Mouse (Mus musculus): ENCODE data around the gene Casp9. TPM values are rescaled to one million over a fixed set of nuclear protein-coding genes. Genes with fewer than 3 reads are reported as not detected.
A peak's percentile ranks its signal among the peaks of the same experiment; 100 is the strongest.

The Casp9 gene
- total RNA-seq, 1 experiment: 6.1 TPM

DNA sequence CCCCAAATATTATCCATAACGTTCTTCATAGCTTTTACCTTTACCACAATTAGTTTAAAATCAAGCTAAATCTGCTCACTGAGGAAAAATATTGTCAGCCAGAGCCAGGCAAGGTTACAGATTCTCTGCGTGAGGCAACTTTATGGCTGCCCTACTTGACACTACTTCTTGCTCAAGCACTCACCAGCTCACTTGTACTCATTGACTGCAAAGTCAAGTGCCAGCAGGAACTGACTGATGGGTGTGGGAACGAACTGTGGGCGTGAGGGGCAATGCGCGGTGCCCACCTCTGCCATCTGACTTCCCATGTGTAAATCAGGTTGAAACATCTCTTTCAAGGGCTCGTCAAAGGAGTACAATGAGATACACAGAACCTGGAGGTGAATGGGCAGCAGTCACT, 6.0 kb upstream of the Casp9 start:
- H3K27ac ChIP-seq (ENCODE audit: insufficient read depth, low read depth, low read length, poor library complexity, severe bottlenecking): no peak overlapping the region
- H3K9ac ChIP-seq (ENCODE audit: insufficient read depth, low read depth, low read length, poor library complexity, severe bottlenecking): no peak overlapping the region
- peaks cover 2% of the 10 kb centered on the region; the same call in 1 of the 2 replicates for H3K36me3 ChIP-seq (ENCODE audit: control insufficient read depth, insufficient read depth, low read length, poor library complexity, severe bottlenecking)
- no peak for TF ChIP-seq MAFK (IDR thresholded peaks at IDR 0.05; ENCODE audit: insufficient read depth, low read depth, low read length)
- TF ChIP-seq ZC3H11A (IDR thresholded peaks at IDR 0.05; ENCODE audit: borderline replicate concordance, low read depth, low read length): no peak
- no peak for TF ChIP-seq HCFC1 (IDR thresholded peaks at IDR 0.05; ENCODE audit: borderline replicate concordance, insufficient read depth, low read length)
- DNase-seq (ENCODE audit: low read depth, low spot score): no peak
- H3K9me3 ChIP-seq (ENCODE audit: control insufficient read depth, insufficient read depth, low read depth, low read length): no peaks in the 10 kb centered on the region
- in situ Hi-C loops (cut with MboI; ENCODE audit: low sequenced_read_pairs in 2 of 2, unreplicated experiment in 2 of 2): no loop called here
- peaks cover 0 to 2% of the 10 kb centered on the region in 2 experiments; a peak in 1 of 4 replicates for H3K4me1 ChIP-seq (ENCODE audit: control insufficient read depth in 2 of 2, insufficient read depth in 2 of 2, low read length in 2 of 2, poor library complexity in 1 of 2)
- H3K4me3 ChIP-seq (ENCODE audit: insufficient read depth in 1 of 2, low read depth in 1 of 2, low read length in 2 of 2, poor library complexity in 1 of 2, severe bottlenecking in 1 of 2): no peak overlapping the region

- in situ Hi-C loops (cut with MboI; ENCODE audit: low sequenced_read_pairs in 2 of 2, unreplicated experiment in 2 of 2): no loop called here
- no peak for DNase-seq (ENCODE audit: low read depth, low spot score)
- no peak for TF ChIP-seq ZNF384 (IDR thresholded peaks at IDR 0.05; ENCODE audit: low read depth, low read length)
- no peak for TF ChIP-seq MAFK (IDR thresholded peaks at IDR 0.05; ENCODE audit: insufficient read depth, low read depth, low read length)
- TF ChIP-seq HCFC1 (IDR thresholded peaks at IDR 0.05; ENCODE audit: borderline replicate concordance, insufficient read depth, low read length): no peak
- TF ChIP-seq CHD2 (IDR thresholded peaks at IDR 0.05; ENCODE audit: low read depth, low read length): no peak
- no peak for TF ChIP-seq ZC3H11A (IDR thresholded peaks at IDR 0.05; ENCODE audit: borderline replicate concordance, low read depth, low read length)
- H3K9ac ChIP-seq (ENCODE audit: insufficient read depth, low read depth, low read length, poor library complexity, severe bottlenecking): peak overlapping the region; percentile 90
- H3K27ac ChIP-seq (ENCODE audit: insufficient read depth, low read depth, low read length, poor library complexity, severe bottlenecking): no peak overlapping the region
- H3K36me3 ChIP-seq (ENCODE audit: control insufficient read depth, insufficient read depth, low read length, poor library complexity, severe bottlenecking): no peaks in the 10 kb centered on the region
- H3K4me1 ChIP-seq (ENCODE audit: control insufficient read depth in 2 of 2, insufficient read depth in 2 of 2, low read length in 2 of 2, poor library complexity in 1 of 2): peaks cover 2 to 3% of the 10 kb centered on the region in 2 experiments; a peak in 2 of 4 replicates
- no peaks in the 10 kb centered on the region for H3K9me3 ChIP-seq (ENCODE audit: control insufficient read depth, insufficient read depth, low read depth, low read length)
- peak overlapping the region; percentile 59 to 81 for H3K4me3 ChIP-seq (ENCODE audit: insufficient read depth in 1 of 2, low read depth in 1 of 2, low read length in 2 of 2, poor library complexity in 1 of 2, severe bottlenecking in 1 of 2)
Observed at GRCm38 (mm10) chr4:141789564-141790218, 3.7 kb upstream of the Casp9 start.

GRCm38 (mm10) chr4:141790524-141790990, 2.9 kb upstream of the Casp9 start, which contains the start of gene Dnajc16:
TSS of gene Dnajc16 (minus strand) at chr4:141790931.
- 0 out of 2 replicates have a peak within 1 kb of the TSS, but pooled peaks have one; percentile 2 for H3K27ac ChIP-seq (ENCODE audit: insufficient read depth, low read depth, low read length, poor library complexity, severe bottlenecking)
- DNase-seq (ENCODE audit: low read depth, low spot score): peak; percentile 99
- in situ Hi-C loops (cut with MboI; ENCODE audit: low sequenced_read_pairs in 2 of 2, unreplicated experiment in 2 of 2): no loop called here
- peaks cover 2 to 3% of the 10 kb centered on the region in 2 experiments; a peak in 2 of 4 replicates for H3K4me1 ChIP-seq (ENCODE audit: control insufficient read depth in 2 of 2, insufficient read depth in 2 of 2, low read length in 2 of 2, poor library complexity in 1 of 2)
- no peaks in the 10 kb centered on the region for H3K9me3 ChIP-seq (ENCODE audit: control insufficient read depth, insufficient read depth, low read depth, low read length)
- peak within 1 kb of the TSS; percentile 59 to 81 for H3K4me3 ChIP-seq (ENCODE audit: insufficient read depth in 1 of 2, low read depth in 1 of 2, low read length in 2 of 2, poor library complexity in 1 of 2, severe bottlenecking in 1 of 2)
- peak within 1 kb of the TSS; percentile 90 for H3K9ac ChIP-seq (ENCODE audit: insufficient read depth, low read depth, low read length, poor library complexity, severe bottlenecking)
- H3K36me3 ChIP-seq (ENCODE audit: control insufficient read depth, insufficient read depth, low read length, poor library complexity, severe bottlenecking): no peaks in the 10 kb centered on the region
- TF ChIP-seq HCFC1 (IDR thresholded peaks at IDR 0.05; ENCODE audit: borderline replicate concordance, insufficient read depth, low read length): peak; percentile 81
- no peak for TF ChIP-seq ZC3H11A (IDR thresholded peaks at IDR 0.05; ENCODE audit: borderline replicate concordance, low read depth, low read length)
- no peak for TF ChIP-seq MAFK (IDR thresholded peaks at IDR 0.05; ENCODE audit: insufficient read depth, low read depth, low read length)

- in situ Hi-C loops (cut with MboI; ENCODE audit: low sequenced_read_pairs in 2 of 2, unreplicated experiment in 2 of 2): no loop called here
- Histone ChIP-seq H3K4me3 (ENCODE audit: insufficient read depth in 1 of 2, low read depth in 1 of 2, low read length in 2 of 2, poor library complexity in 1 of 2, severe bottlenecking in 1 of 2) (no peak overlapping the region), H3K36me3 (ENCODE audit: control insufficient read depth, insufficient read depth, low read length, poor library complexity, severe bottlenecking) (no peaks in the 10 kb centered on the region; the same call in 1 of the 2 replicates), H3K27ac (ENCODE audit: insufficient read depth, low read depth, low read length, poor library complexity, severe bottlenecking) (no peak overlapping the region), H3K9ac (ENCODE audit: insufficient read depth, low read depth, low read length, poor library complexity, severe bottlenecking) (no peak overlapping the region), H3K9me3 (ENCODE audit: control insufficient read depth, insufficient read depth, low read depth, low read length) (no peaks in the 10 kb centered on the region), H3K4me1 (ENCODE audit: control insufficient read depth in 2 of 2, insufficient read depth in 2 of 2, low read length in 2 of 2, poor library complexity in 1 of 2) (peaks cover 2 to 3% of the 10 kb centered on the region in 2 experiments; a peak in 2 of 4 replicates)
- no peak for DNase-seq (ENCODE audit: low read depth, low spot score)
- TF ChIP-seq ZNF384 (IDR thresholded peaks at IDR 0.05; ENCODE audit: low read depth, low read length) (no peak), ZC3H11A (IDR thresholded peaks at IDR 0.05; ENCODE audit: borderline replicate concordance, low read depth, low read length) (no peak), MAFK (IDR thresholded peaks at IDR 0.05; ENCODE audit: insufficient read depth, low read depth, low read length) (no peak), CHD2 (IDR thresholded peaks at IDR 0.05; ENCODE audit: low read depth, low read length) (no peak), HCFC1 (IDR thresholded peaks at IDR 0.05; ENCODE audit: borderline replicate concordance, insufficient read depth, low read length) (no peak)
Observed at GRCm38 (mm10) chr4:141791486-141791885, 1.9 kb upstream of the Casp9 start.
